Mouse (Mus musculus): Measurements from ENCODE around the gene Sirt4. TPM values are rescaled to one million over a fixed set of nuclear protein-coding genes. Genes with fewer than 3 reads are reported as not detected.

Gene Sirt4
- polyA plus RNA-seq, 1 experiment from 2014 or later = 7.5 TPM

DNA sequence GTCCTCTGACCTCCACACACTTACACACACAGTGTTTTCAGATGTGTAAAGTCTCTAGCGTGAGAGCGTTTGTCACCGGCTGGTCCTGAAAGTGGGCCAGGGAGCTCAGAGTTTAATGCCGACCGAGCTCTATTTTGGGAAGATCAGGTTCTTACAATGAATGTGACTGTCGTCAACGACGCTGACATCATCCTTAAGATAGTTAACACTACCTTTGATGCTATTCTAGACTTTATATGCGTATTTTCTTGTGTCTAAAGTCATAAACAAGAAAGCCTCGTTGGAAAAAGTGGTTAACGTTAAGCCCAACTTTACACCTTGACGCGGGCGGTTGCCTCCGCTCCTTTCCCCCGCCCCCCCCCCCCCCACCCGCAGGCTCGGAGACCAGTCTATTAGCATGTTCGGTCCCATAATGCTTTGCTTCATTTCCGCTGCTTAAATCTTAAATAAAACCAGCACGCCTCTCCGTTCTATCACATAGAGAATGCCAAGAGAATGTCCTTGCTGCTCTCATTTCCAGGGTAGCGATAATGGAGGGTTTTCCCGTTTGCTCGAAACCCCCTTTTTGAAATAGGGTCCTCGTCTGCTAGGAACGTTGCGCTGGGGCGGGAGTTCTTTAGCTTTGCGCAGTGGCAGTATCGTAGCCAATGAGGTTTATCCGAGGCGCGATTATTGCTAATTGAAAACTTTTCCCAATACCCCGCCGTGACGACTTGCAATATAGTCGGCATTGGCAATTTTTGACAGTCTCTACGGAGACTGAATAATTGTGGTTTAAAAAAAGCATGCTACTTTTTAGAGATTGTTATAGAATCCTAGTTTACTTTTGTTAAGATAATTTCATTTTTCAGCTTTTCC is 4.5 kb upstream of the Sirt4 start:
- H3K27ac ChIP-seq = peak overlapping the region; percentile 100
- H3K9me3 ChIP-seq (replicated peaks) = no peaks in the 10 kb centered on the region
- no peaks in the 10 kb centered on the region for H3K36me3 ChIP-seq
- peak overlapping the region; percentile 43 for H3K4me3 ChIP-seq
- H3K9ac ChIP-seq = peak overlapping the region; percentile 80
- H3K27me3 ChIP-seq (replicated peaks) = 0 out of 2 replicates have a peak, but pooled peaks cover 3% of the 10 kb centered on the region
- under 1% methylated on average over 39 of the region's 39 CpGs for WGBS (ENCODE audit: insufficient replicate concordance)
- peak overlapping the region; percentile 70 for H3K4me2 ChIP-seq
- H3K4me1 ChIP-seq = peaks cover 55% of the 10 kb centered on the region
- ATAC-seq = peak; percentile 79

DNA sequence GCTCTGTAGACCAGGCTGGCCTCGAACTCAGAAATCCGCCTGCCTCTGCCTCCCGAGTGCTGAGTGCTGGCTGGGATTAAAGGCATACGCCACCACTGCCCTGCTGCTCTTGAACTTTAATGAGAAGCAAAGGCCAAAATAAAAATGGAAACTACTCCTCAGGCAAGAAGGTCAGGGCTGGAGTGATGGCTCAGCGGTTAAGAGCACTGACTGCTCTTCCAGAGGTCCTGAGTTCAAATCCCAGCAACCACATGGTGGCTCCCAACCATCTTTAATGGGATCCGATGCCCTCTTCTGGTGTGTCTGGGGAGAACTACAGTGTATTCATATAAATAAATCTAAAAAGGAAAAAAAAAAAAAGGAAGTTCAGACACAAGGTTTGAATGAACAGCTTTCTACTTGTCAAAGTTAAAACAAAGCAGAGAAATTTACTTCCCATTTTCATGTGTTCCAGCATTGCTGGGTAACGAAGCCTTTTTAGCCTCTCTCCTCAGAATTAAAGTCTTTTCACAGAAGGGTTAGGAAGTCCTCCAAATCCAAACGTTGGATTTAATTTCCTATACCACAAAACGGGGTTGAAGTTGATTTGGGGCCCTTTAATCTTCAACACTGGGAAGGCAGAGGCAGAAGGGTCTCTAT is 3.5 kb upstream of the Sirt4 start:
- ATAC-seq = no peak
- Histone ChIP-seq H3K4me3 (peak overlapping the region; percentile 43; the same call in 1 of the 2 replicates), H3K27ac (peak overlapping the region; percentile 100; the same call in 1 of the 2 replicates), H3K27me3 (replicated peaks) (0 out of 2 replicates have a peak, but pooled peaks cover 3% of the 10 kb centered on the region), H3K9ac (peak overlapping the region; percentile 80), H3K4me1 (peaks cover 52% of the 10 kb centered on the region), H3K4me2 (peak overlapping the region; percentile 70), H3K36me3 (no peaks in the 10 kb centered on the region), H3K9me3 (replicated peaks) (no peaks in the 10 kb centered on the region)
- 58% methylated on average over 9 of the region's 9 CpGs for WGBS (ENCODE audit: insufficient replicate concordance)

DNA sequence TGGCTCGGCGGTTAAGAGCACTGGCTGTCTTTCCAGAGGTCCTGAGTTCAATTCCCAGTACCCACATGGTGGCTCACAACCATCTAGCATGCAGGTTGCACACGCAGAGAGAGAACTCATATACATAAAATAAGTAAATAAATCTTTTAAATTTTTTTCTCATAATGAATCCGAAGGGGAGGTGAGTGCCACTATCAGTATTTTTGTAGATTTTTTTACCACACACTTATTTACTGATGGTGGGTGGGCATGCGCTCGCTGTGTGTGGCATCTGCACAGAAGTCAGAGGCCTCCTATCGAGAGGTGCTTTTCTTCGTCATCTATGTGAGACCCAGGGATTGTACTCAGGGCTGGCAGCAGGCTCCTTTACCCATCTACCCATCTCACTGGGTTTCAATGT is 2.8 kb upstream of the Sirt4 start:
- ATAC-seq = no peak
- Histone ChIP-seq H3K36me3 (0 out of 2 replicates have a peak, but pooled peaks cover 4% of the 10 kb centered on the region), H3K4me1 (peaks cover 45% of the 10 kb centered on the region), H3K9me3 (replicated peaks) (no peaks in the 10 kb centered on the region), H3K4me2 (no peak overlapping the region), H3K27me3 (replicated peaks) (0 out of 2 replicates have a peak, but pooled peaks cover 7% of the 10 kb centered on the region), H3K9ac (peak overlapping the region; percentile 39; the same call in 1 of the 2 replicates), H3K4me3 (no peak overlapping the region), H3K27ac (no peak overlapping the region)
- WGBS (ENCODE audit: insufficient replicate concordance) = 77% methylated on average over 8 of the region's 8 CpGs

DNA sequence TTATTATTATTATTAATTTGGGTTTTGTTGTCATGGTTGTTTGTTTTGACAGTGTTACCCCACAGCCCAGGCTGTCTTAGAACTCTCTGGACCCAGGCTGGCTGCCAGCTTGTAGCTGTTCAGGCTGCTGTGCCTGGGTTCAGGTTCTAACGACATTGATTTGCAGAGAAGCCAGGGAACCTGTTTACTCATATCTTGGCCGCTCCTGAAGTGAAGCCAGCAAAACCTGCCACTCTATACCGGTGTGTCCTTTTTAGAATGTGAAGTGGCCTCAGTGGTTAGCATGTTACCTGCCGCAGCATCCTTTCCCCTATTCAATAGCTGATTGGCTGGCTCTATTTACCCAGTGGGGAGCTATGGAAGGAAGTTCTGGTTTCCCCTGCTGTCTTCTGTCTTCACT is 2.2 kb upstream of the Sirt4 start:
- WGBS (ENCODE audit: insufficient replicate concordance) = 48% methylated on average over 4 of the region's 4 CpGs
- H3K9ac ChIP-seq = peak overlapping the region; percentile 39; the same call in 1 of the 2 replicates
- ATAC-seq = no peak
- H3K36me3 ChIP-seq = 0 out of 2 replicates have a peak, but pooled peaks cover 6% of the 10 kb centered on the region
- H3K27ac ChIP-seq = no peak overlapping the region
- H3K4me3 ChIP-seq = no peak overlapping the region
- H3K4me2 ChIP-seq = no peak overlapping the region
- H3K4me1 ChIP-seq = peaks cover 41% of the 10 kb centered on the region
- 0 out of 2 replicates have a peak, but pooled peaks cover 7% of the 10 kb centered on the region for H3K27me3 ChIP-seq (replicated peaks)
- H3K9me3 ChIP-seq (replicated peaks) = no peaks in the 10 kb centered on the region

DNA sequence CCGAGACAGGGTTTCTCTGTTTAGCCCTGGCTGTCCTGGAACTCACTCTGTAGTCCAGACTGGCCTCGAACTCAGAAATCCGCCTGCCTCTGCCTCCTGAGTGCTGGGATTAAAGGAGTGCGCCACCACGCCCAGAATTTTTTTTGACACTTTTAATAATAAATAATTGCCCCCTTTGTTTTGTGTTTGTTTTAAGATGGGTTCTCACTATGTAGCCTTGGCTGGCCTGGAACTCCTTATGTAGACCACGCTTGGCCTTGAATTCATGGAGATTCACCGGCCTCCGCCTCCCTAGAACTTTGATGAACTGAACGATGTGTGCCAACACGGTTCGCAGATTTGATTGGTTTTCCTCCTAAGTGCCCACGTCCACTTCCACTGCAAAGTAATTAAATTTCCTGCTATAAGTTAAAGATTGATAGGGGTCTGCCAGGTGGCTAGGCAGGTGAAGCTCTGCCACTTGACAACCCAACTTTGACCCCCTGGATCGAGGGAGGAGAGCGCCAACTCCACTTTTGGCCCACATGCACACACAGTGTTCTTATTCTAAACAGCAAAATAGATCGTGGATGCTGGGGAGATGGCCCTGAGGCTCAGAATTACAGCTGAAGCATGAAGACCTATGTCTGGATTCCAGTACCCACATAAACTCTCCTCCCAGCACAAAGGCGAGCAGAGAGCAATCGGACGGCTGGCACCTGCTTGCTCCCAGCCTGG is 1.1 kb upstream of the Sirt4 start:
- Histone ChIP-seq H3K9me3 (replicated peaks) (no peaks in the 10 kb centered on the region), H3K4me3 (no peak overlapping the region), H3K4me1 (peaks cover 30% of the 10 kb centered on the region), H3K36me3 (0 out of 2 replicates have a peak, but pooled peaks cover 6% of the 10 kb centered on the region), H3K4me2 (no peak overlapping the region), H3K9ac (no peak overlapping the region), H3K27ac (no peak overlapping the region), H3K27me3 (replicated peaks) (0 out of 2 replicates have a peak, but pooled peaks cover 7% of the 10 kb centered on the region)
- 85% methylated on average over 18 of the region's 18 CpGs for WGBS (ENCODE audit: insufficient replicate concordance)
- ATAC-seq = no peak

DNA sequence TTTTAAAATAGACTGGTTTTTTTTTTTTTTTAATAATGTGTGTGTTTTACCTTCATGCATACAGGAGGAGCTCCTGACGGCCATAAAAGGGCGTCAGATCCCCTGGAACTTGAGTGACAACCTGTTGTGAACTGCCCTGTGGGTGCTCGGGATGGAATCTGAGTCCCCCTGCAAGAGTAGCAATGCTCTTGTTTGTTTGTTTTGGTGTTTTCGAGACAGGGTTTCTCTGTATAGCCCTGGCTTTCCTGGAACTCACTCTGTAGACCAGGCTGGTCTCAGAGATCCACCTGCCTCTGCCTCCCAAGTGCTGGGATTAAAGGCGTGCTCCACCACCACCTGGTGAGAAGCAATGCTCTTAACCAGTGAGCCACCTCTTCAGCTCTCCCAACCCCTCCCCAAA is 471 bp upstream of the Sirt4 start:
- peak overlapping the region; percentile 49; the same call in 1 of the 2 replicates for H3K27ac ChIP-seq
- no peak for ATAC-seq
- H3K4me2 ChIP-seq = peak overlapping the region; percentile 79
- 0 out of 2 replicates have a peak, but pooled peaks cover 6% of the 10 kb centered on the region for H3K36me3 ChIP-seq
- H3K9me3 ChIP-seq (replicated peaks) = no peaks in the 10 kb centered on the region
- 58% methylated on average over 5 of the region's 5 CpGs for WGBS (ENCODE audit: insufficient replicate concordance)
- H3K4me3 ChIP-seq = peak overlapping the region; percentile 57
- H3K9ac ChIP-seq = peak overlapping the region; percentile 72
- H3K27me3 ChIP-seq (replicated peaks) = 0 out of 2 replicates have a peak, but pooled peaks cover 7% of the 10 kb centered on the region
- H3K4me1 ChIP-seq = peaks cover 33% of the 10 kb centered on the region

DNA sequence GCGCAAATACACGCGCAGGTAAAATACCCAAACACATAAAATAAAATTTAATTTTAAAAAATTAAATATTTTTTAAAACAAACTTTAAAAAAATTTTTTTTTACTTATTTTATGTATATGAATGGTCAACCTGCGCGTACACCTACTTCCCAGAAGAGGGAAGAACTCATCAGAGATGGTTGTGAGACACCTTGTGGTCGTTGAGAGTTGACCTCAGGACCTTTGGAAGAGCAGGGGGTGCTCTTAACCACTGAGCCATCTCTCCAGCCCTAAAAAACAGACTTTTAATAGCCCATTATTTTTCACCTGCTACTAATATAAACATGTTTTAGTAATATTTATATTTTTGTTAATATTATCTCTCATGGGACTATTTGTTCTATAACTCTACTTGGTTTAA is 1.1 kb downstream of the Sirt4 start:
- no peak for ATAC-seq
- peaks cover 13% of the 10 kb centered on the region for H3K36me3 ChIP-seq
- H3K27ac ChIP-seq = no peak overlapping the region
- peaks cover 28% of the 10 kb centered on the region for H3K4me1 ChIP-seq
- no peaks in the 10 kb centered on the region for H3K9me3 ChIP-seq (replicated peaks)
- H3K4me2 ChIP-seq = peak overlapping the region; percentile 79; the same call in 1 of the 2 replicates
- H3K27me3 ChIP-seq (replicated peaks) = 0 out of 2 replicates have a peak, but pooled peaks cover 7% of the 10 kb centered on the region
- WGBS (ENCODE audit: insufficient replicate concordance) = 50% methylated on average over 6 of the region's 6 CpGs
- H3K4me3 ChIP-seq = no peak overlapping the region
- no peak overlapping the region for H3K9ac ChIP-seq

DNA sequence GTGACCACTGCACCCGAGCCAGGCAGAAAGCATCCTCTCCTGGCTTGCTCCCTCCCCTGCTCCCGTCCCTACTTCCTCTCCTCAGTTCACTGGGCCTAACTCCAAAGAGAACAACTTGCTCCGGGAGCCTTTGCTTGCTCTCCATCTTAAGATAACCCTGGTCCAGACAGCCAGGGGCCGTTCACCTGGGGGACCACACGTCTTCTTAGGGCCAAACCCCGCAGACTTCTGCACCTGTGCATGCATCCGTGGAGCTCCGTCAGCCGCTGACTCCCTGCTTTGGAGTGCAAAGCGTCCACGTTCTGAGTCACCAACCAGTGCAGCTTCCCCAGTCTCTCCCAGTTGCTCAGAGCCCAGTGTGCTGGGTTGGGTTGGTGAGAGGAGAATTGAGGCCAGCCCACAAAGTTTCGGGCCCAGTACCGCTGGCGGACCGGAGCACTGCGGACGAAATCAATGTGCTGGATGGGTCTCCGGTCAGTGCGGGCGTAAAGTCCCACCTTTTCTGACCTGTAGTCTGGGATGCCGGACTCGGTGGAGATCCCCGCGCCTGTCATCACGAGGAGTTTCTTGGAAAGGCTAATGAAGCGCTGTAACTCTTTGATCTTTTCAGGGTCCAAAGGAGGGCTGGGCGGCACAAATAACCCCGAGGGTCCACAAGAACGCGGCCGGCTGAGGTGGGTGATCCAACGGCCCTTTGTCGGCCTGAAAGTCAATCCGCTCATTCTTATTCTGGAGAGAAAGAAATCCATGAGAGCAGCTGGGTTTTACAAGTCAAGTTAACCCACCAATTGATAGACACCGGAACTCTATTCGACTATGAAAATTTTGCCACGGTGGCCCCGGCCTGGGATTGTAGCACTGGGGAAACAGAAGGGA is 1.9 kb downstream of the Sirt4 start:
- ATAC-seq = no peak
- 65% methylated on average over 38 of the region's 38 CpGs for WGBS (ENCODE audit: insufficient replicate concordance)
- Histone ChIP-seq H3K4me1 (peaks cover 27% of the 10 kb centered on the region), H3K9ac (no peak overlapping the region), H3K27ac (no peak overlapping the region), H3K36me3 (peaks cover 13% of the 10 kb centered on the region), H3K9me3 (replicated peaks) (no peaks in the 10 kb centered on the region), H3K27me3 (replicated peaks) (0 out of 2 replicates have a peak, but pooled peaks cover 7% of the 10 kb centered on the region), H3K4me3 (no peak overlapping the region), H3K4me2 (no peak overlapping the region)

DNA sequence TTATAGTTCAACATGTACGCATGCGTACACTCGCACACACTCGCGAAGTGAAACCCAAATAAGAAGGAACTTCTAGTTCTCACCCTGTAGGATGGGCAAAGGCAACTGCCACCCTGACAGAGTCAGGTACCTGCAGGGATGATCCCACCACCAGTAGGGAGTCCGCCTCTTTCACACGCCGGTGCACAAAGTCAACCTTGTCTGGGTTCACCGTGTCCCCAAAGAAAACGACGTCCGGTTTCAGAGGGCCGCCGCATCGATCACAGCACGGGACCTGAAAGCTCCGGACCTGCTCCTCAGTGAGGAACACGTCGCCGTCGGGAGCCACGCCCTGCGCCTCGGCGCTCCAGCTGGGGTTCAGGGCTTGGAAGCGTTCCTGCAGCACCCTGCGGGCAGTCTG is 4.4 kb downstream of the Sirt4 start:
- Histone ChIP-seq H3K36me3 (peaks cover 13% of the 10 kb centered on the region), H3K27me3 (replicated peaks) (peaks cover 10% of the 10 kb centered on the region; the same call in 1 of the 2 replicates), H3K27ac (no peak overlapping the region), H3K4me1 (peaks cover 38% of the 10 kb centered on the region), H3K4me3 (peak overlapping the region; percentile 32), H3K9ac (peak overlapping the region; percentile 46; the same call in 1 of the 2 replicates), H3K4me2 (peak overlapping the region; percentile 58), H3K9me3 (replicated peaks) (no peaks in the 10 kb centered on the region)
- WGBS (ENCODE audit: insufficient replicate concordance) = 32% methylated on average over 27 of the region's 27 CpGs
- ATAC-seq = no peak

DNA sequence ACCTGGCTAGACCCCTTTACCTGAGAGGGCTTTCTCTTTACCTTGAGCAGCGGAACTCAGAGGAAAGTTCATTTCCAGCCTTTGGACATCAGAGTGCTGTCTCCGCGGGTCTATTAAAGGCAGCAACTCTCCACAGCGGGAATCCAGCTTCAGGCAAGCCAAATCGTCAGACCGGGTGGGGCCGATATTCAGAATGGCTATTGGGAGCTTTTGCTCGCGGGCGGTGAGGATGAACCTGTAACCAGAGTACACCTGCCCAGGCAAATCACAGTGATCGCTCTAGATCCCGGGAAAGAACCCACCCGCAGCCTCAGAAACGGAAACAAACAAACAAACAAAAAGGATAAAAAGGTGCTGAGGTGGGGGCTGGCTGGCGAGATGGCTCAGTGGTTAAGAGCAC is 5.0 kb downstream of the Sirt4 start:
- Histone ChIP-seq H3K27ac (no peak overlapping the region), H3K9ac (no peak overlapping the region), H3K36me3 (peaks cover 13% of the 10 kb centered on the region), H3K27me3 (replicated peaks) (peaks cover 15% of the 10 kb centered on the region), H3K4me1 (peaks cover 34% of the 10 kb centered on the region), H3K4me3 (no peak overlapping the region), H3K4me2 (peak overlapping the region; percentile 58), H3K9me3 (replicated peaks) (no peaks in the 10 kb centered on the region)
- 67% methylated on average over 15 of the region's 15 CpGs for WGBS (ENCODE audit: insufficient replicate concordance)
- ATAC-seq = no peak

Data from liver, embryonic 12.5 days (tissue).